Mouse (Mus musculus) heart, embryonic 10.5 days (tissue): Measurements from ENCODE around the gene Rnps1. TPM values are rescaled to one million over a fixed set of nuclear protein-coding genes. Genes with fewer than 3 reads are reported as not detected.
"Not testable (repeated sequence)": the region's sequence is repeated elsewhere in the genome, so short reads cannot be mapped to it uniquely, and the experiment has no call there.

Experiments
- DNase-seq: peaks from one replicate; pipeline ENCODE4 v3.0.0-alpha.2; 2017; ENCODE audit warnings: low spot score
- H3K27ac ChIP-seq: fragments of 300-500 bp; sonication (generic); 2 replicates; pipeline ENCODE4 v1.5.1; 2016; ENCODE audit warnings: mild to moderate bottlenecking
- H3K27me3 ChIP-seq: fragments of 300-500 bp; sonication (generic); 2 replicates; pipeline ENCODE4 v1.6.1; 2016; ENCODE audit warnings: mild to moderate bottlenecking; ENCODE audit not compliant: poor library complexity, insufficient read depth, severe bottlenecking
- H3K36me3 ChIP-seq: fragments of 300-500 bp; sonication (generic); 2 replicates; pipeline ENCODE4 v1.6.1; 2016; ENCODE audit warnings: mild to moderate bottlenecking, moderate library complexity
- H3K4me1 ChIP-seq: fragments of 300-500 bp; sonication (generic); 2 replicates; pipeline ENCODE4 v1.6.1; 2016; ENCODE audit warnings: mild to moderate bottlenecking
- H3K4me3 ChIP-seq: fragments of 300-500 bp; sonication (generic); 2 replicates; pipeline ENCODE4 v1.5.1; 2016; ENCODE audit warnings: mild to moderate bottlenecking, moderate library complexity
- H3K9me3 ChIP-seq: fragments of 300-500 bp; sonication (generic); 2 replicates; pipeline ENCODE4 v1.6.1; 2016; ENCODE audit warnings: mild to moderate bottlenecking, moderate library complexity
- WGBS: fragments of 180-500 bp; shearing (Covaris S2); methylation state at CpG from one replicate; pipeline ENCODE4 v1.1.7; 2016; 5-methylcytosine and 5-hydroxymethylcytosine counted together
- polyA plus RNA-seq: library from polyadenylated mRNA; unstranded; fragments of >200 nt; fragmentation: Nextera tagmentation; extraction: Ambion mirVana; gene quantifications from 2 replicates; pipeline ENCODE4 v1.2.1, GENCODE M21; 2016

Rnps1 gene
- polyA plus RNA-seq, 1 experiment from 2014 or later = 345 TPM

- H3K4me1 ChIP-seq = no peaks in the 10 kb centered on the region
- H3K9me3 ChIP-seq = no peaks in the 10 kb centered on the region
- no peak overlapping the region for H3K27ac ChIP-seq
- 92% methylated on average over 8 of the region's 8 CpGs for WGBS
- DNase-seq = no peak
- H3K4me3 ChIP-seq = no peak overlapping the region
- no peaks in the 10 kb centered on the region for H3K27me3 ChIP-seq
- peaks cover 99% of the 10 kb centered on the region for H3K36me3 ChIP-seq
These were observed 26.0 kb downstream of the Rnps1 start for GRCm38 (mm10) chr17:24440377-24440776.

DNA sequence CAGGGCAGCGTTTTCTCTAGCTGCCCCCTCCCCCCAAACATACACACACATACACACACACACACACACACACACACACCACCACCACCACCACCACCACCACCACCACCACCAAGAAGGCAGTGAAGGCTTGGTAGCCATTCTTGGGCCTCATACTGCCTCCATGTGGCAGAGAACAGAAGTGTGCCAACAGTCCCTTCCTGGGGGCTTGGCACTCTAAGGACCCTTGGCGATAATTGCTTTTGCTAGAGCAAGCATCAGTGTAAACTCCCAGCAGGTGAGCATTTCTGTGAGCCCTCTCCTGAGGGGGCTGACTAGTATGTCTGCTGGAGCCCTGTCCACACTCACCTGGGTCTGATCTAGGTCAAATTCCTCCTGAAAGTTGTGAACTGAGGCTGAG lies 26.8 kb downstream of the Rnps1 start:
- no peaks in the 10 kb centered on the region for H3K4me1 ChIP-seq
- H3K27ac ChIP-seq = no peak overlapping the region
- no peaks in the 10 kb centered on the region for H3K9me3 ChIP-seq
- WGBS = 47% methylated on average over 2 of the region's 2 CpGs
- H3K36me3 ChIP-seq = peaks cover 99% of the 10 kb centered on the region
- no peaks in the 10 kb centered on the region for H3K27me3 ChIP-seq
- no peak overlapping the region for H3K4me3 ChIP-seq
- no peak for DNase-seq

DNA sequence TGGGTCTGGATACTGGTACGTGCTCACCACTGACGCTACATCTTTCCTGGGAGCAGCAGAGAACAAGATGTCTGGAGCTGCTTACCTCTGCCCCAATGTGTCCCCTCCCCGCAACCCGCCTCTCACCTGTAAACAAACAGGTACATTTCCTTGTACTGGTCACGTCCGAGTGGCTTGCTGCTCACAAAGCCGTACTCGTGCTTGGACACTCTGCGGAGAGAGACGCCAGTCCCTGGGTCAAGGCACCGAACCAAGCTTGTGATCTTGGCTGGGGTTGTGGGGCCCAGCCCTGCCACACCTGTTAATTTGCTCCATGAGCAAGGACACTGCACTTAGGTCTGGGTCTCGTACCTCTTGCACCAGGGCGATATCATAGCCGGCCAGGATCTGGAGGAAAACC lies 27.7 kb downstream of the Rnps1 start:
- no peaks in the 10 kb centered on the region for H3K27me3 ChIP-seq
- WGBS = 90% methylated on average over 14 of the region's 14 CpGs
- no peaks in the 10 kb centered on the region for H3K4me1 ChIP-seq
- H3K4me3 ChIP-seq = no peak overlapping the region
- DNase-seq = no peak
- H3K27ac ChIP-seq = no peak overlapping the region
- H3K9me3 ChIP-seq = no peaks in the 10 kb centered on the region
- H3K36me3 ChIP-seq = peaks cover 99% of the 10 kb centered on the region

GRCm38 (mm10) chr17:24442632-24443155 lies 28.3 kb downstream of the Rnps1 start, which contains the start of gene Dnase1l2:
Dnase1l2 (minus strand) TSS chr17:24443105.
- WGBS = 91% methylated on average over 7 of the region's 7 CpGs
- no peaks in the 10 kb centered on the region for H3K27me3 ChIP-seq
- H3K4me3 ChIP-seq = no peak within 1 kb of the TSS
- H3K4me1 ChIP-seq = no peaks in the 10 kb centered on the region
- H3K27ac ChIP-seq = no peak within 1 kb of the TSS
- DNase-seq = no peak
- H3K9me3 ChIP-seq = no peaks in the 10 kb centered on the region
- peaks cover 99% of the 10 kb centered on the region for H3K36me3 ChIP-seq

GRCm38 (mm10) chr17:24443409-24443808 lies 29.0 kb downstream of the Rnps1 start:
- WGBS = 85% methylated on average over 4 of the region's 4 CpGs
- Histone ChIP-seq H3K4me1 (no peaks in the 10 kb centered on the region), H3K9me3 (no peaks in the 10 kb centered on the region), H3K36me3 (peaks cover 99% of the 10 kb centered on the region), H3K27ac (no peak overlapping the region), H3K27me3 (no peaks in the 10 kb centered on the region), H3K4me3 (no peak overlapping the region)
- DNase-seq = no peak

GRCm38 (mm10) chr17:24446590-24446989 lies 32.2 kb downstream of the Rnps1 start:
- DNase-seq = no peak
- Histone ChIP-seq H3K4me1 (no peaks in the 10 kb centered on the region), H3K27me3 (no peaks in the 10 kb centered on the region), H3K27ac (no peak overlapping the region), H3K36me3 (peaks cover 99% of the 10 kb centered on the region), H3K4me3 (no peak overlapping the region), H3K9me3 (no peaks in the 10 kb centered on the region)
- WGBS = 93% methylated on average over 8 of the region's 8 CpGs

- Histone ChIP-seq H3K36me3 (peaks cover 73% of the 10 kb centered on the region), H3K27me3 (no peaks in the 10 kb centered on the region), H3K27ac (no peak overlapping the region), H3K9me3 (no peaks in the 10 kb centered on the region), H3K4me1 (peaks cover 13% of the 10 kb centered on the region), H3K4me3 (no peak overlapping the region)
- WGBS = 89% methylated on average over 6 of the region's 6 CpGs
- peak; percentile 68 for DNase-seq
These were observed 35.1 kb downstream of the Rnps1 start for GRCm38 (mm10) chr17:24449507-24449906.

DNA sequence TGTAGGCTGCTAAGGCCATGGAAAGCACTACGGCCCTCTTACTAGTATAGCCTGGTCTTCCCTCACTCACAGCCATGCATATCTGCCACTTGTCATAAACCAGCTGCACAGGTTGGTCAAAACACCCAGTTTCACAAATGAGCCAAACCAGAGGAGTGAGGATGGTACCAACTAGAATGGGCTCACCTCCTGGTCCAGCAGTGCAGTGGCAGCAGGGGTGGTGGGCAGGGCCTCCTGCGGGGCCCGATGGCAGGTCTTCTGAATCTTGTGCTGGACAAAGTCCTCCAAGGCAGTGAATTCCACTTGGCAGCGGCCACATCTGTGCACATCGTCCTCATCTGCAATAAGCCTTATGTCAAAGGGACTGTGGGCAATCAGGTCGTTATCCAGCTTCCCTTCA lies 36.9 kb downstream of the Rnps1 start:
- Histone ChIP-seq H3K27ac (no peak overlapping the region), H3K27me3 (no peaks in the 10 kb centered on the region), H3K9me3 (no peaks in the 10 kb centered on the region), H3K4me3 (no peak overlapping the region), H3K36me3 (peaks cover 56% of the 10 kb centered on the region), H3K4me1 (peaks cover 13% of the 10 kb centered on the region)
- WGBS = 94% methylated on average over 6 of the region's 6 CpGs
- peak; percentile 69 for DNase-seq

- no peaks in the 10 kb centered on the region for H3K9me3 ChIP-seq
- H3K36me3 ChIP-seq = peaks cover 35% of the 10 kb centered on the region
- H3K4me3 ChIP-seq = peak overlapping the region; percentile 81; the same call in 1 of the 2 replicates
- no peak for DNase-seq
- WGBS = 79% methylated on average over 2 of the region's 2 CpGs
- peaks cover 13% of the 10 kb centered on the region for H3K4me1 ChIP-seq
- no peaks in the 10 kb centered on the region for H3K27me3 ChIP-seq
- H3K27ac ChIP-seq = no peak overlapping the region
These were observed 39.0 kb downstream of the Rnps1 start for GRCm38 (mm10) chr17:24453372-24453771.

- Histone ChIP-seq H3K4me3 (peak overlapping the region; percentile 81), H3K4me1 (peaks cover 13% of the 10 kb centered on the region), H3K36me3 (peaks cover 25% of the 10 kb centered on the region), H3K27me3 (no peaks in the 10 kb centered on the region), H3K27ac (peak overlapping the region; percentile 98), H3K9me3 (no peaks in the 10 kb centered on the region)
- WGBS = 7% methylated on average over 14 of the region's 14 CpGs
- no peak for DNase-seq
These were observed 39.9 kb downstream of the Rnps1 start for GRCm38 (mm10) chr17:24454218-24454755.

- under 1% methylated on average over 67 of the region's 67 CpGs for WGBS
- H3K36me3 ChIP-seq = peaks cover 19% of the 10 kb centered on the region
- H3K4me3 ChIP-seq = peak overlapping the region; percentile 81
- peak overlapping the region; percentile 98 for H3K27ac ChIP-seq
- peak; percentile 100 for DNase-seq
- H3K4me1 ChIP-seq = peaks cover 13% of the 10 kb centered on the region
- H3K9me3 ChIP-seq = no peaks in the 10 kb centered on the region
- no peaks in the 10 kb centered on the region for H3K27me3 ChIP-seq
These were observed 40.6 kb downstream of the Rnps1 start for GRCm38 (mm10) chr17:24454756-24455522.

DNA sequence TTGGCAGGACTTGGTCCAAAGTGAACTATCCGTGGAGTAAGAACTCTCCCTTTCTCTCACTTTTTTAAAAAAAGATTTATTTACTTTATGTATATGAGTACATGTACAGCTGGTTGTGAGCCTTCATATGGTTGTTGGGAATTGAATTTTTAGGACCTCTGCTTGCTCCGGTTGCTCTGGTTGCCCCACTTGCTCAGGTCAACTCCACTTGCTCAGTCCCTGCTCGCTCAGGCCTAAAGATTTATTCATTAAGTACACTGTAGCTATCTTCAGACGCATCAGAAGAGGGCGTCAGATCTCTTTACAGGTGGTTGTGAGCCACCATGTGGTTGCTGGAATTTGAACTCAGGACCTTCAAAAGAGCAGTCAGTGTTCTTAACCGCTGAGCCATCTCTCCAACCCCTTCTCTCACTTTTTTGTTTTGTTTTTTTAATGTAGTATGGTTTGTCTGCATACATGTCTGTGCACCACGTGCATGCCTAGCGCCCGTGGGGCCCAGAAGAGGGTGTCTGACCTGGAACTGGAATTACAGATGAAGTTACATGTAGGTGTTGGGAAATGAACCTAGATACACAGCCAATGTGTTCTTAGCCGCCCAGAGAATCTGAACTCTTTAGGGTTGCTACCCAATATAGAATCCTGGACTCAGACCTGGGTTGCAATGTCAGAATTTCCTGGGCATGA lies 41.3 kb downstream of the Rnps1 start:
- H3K4me1 ChIP-seq = peaks cover 13% of the 10 kb centered on the region
- DNase-seq = peak; percentile 70
- peaks cover 12% of the 10 kb centered on the region for H3K36me3 ChIP-seq
- H3K9me3 ChIP-seq, H3K27me3 ChIP-seq: not testable (repeated sequence)
- peak overlapping the region; percentile 81 for H3K4me3 ChIP-seq
- WGBS = 56% methylated on average over 10 of the region's 10 CpGs
- H3K27ac ChIP-seq = peak overlapping the region; percentile 98; the same call in 1 of the 2 replicates

- peak; percentile 71 for DNase-seq
- Histone ChIP-seq H3K4me3 (no peak overlapping the region), H3K27me3 (no peaks in the 10 kb centered on the region), H3K36me3 (no peaks in the 10 kb centered on the region), H3K27ac (no peak overlapping the region), H3K4me1 (peaks cover 12% of the 10 kb centered on the region), H3K9me3 (no peaks in the 10 kb centered on the region)
- WGBS = 80% methylated on average over 2 of the region's 2 CpGs
These were observed 47.2 kb downstream of the Rnps1 start for GRCm38 (mm10) chr17:24461580-24461979.
